Mouse (Mus musculus) erythroblast, embryonic 14.5 days (primary cell): ENCODE measurements at regions not wholly inside any gene's neighbourhood (a gene's known extent, or its start where the extent isn't known, plus 50 kb on each side); places are given as distances from the start of the nearest gene placed in this dataset.

Experiments used
- H3K27me3 ChIP-seq: 2 replicates; pipeline ENCODE4 v1.6.1; 2012; ENCODE audit warnings: inconsistent platforms; ENCODE audit not compliant: control insufficient read depth
- H3K36me3 ChIP-seq: 2 replicates; pipeline ENCODE4 v1.6.1; 2012; ENCODE audit warnings: mild to moderate bottlenecking, inconsistent platforms; ENCODE audit not compliant: control insufficient read depth
- H3K4me1 ChIP-seq: 2 replicates; pipeline ENCODE4 v1.6.1; 2012; ENCODE audit warnings: inconsistent platforms; ENCODE audit not compliant: control insufficient read depth
- H3K4me3 ChIP-seq: replicated peaks from 2 replicates; pipeline ENCODE3; 2012; ENCODE audit warnings: moderate library complexity, mild to moderate bottlenecking, inconsistent platforms
- H3K9me3 ChIP-seq: 2 replicates; pipeline ENCODE4 v1.6.1; 2012; ENCODE audit warnings: low read length, inconsistent platforms, mixed read lengths; ENCODE audit not compliant: control insufficient read depth
- GATA1 ChIP-seq: IDR thresholded peaks from 2 replicates; pipeline ENCODE4 v1.6.1; 2012; ENCODE audit warnings: low read length, inconsistent platforms, mixed read lengths
- TAL1 ChIP-seq: IDR thresholded peaks from 3 replicates; pipeline ENCODE4 v1.6.1; 2012; ENCODE audit warnings: low read length, inconsistent platforms, mixed read lengths

DNA sequence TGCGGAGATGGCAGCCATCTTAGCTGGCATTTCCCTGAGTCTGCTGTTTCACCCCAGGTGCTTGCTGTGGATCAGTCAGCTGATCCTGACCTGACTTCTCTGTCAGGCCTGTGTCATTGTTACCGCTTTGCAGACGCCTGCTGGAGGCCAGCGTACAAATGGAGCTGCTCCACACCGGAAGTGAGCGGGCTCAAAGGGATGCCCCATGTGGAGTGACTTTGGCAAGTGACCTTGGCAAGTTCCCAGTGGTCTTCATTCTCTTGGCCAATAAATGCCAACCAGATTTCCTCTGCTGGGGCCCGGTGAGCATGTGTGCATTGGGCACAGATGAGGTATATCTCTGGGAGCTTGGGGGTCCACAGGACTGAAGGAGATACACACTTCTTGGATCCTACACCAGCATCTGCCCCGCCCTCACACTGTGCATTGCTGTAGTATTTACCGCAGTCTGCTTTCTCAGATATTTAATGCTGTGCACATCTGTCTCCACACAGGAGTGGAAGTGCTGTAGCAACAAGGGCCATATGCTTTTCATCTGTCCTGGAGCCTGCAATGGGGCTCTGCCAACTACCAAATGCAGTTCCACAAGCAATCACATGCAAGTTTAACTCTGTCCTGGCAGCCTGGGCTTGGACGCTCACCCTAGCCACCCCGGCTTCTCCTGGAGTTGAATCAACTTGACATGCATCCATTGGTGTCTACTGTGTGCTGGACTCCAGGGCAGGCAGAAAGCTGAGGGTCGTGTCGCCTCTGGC lies 202.7 kb downstream of the Cdh26 start:
- H3K36me3 ChIP-seq, result no peaks in the 10 kb centered on the region
- no peaks in the 10 kb centered on the region for H3K4me1 ChIP-seq
- no peak overlapping the region for H3K4me3 ChIP-seq
- H3K9me3 ChIP-seq, result no peaks in the 10 kb centered on the region
- no peaks in the 10 kb centered on the region for H3K27me3 ChIP-seq
- TF ChIP-seq TAL1 (no peak), GATA1 (no peak)

DNA sequence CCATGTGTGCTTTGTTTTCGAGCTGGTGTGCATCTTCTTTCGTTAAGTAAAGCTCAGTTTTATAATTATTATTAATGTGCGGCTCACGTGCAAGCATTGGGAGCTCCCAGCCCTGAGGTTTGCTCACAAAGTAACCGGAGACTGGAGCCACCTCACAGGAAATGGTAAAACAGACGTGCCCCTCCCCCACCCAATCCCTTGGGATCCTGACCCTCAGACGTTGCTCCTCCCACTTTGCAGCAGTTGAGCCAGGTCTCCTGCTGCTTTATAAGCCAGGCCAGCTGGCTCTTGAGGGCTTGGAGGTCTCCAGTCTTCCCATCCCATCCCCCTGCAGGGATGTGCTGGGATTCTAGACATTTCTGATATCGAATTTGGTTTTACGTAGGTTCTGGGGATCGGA lies 203.8 kb downstream of the Cdh26 start:
- Histone ChIP-seq H3K27me3 (no peaks in the 10 kb centered on the region), H3K4me1 (no peaks in the 10 kb centered on the region), H3K36me3 (no peaks in the 10 kb centered on the region), H3K4me3 (no peak overlapping the region), H3K9me3 (no peaks in the 10 kb centered on the region)
- no peak for TF ChIP-seq GATA1
- TF ChIP-seq TAL1, result no peak

DNA sequence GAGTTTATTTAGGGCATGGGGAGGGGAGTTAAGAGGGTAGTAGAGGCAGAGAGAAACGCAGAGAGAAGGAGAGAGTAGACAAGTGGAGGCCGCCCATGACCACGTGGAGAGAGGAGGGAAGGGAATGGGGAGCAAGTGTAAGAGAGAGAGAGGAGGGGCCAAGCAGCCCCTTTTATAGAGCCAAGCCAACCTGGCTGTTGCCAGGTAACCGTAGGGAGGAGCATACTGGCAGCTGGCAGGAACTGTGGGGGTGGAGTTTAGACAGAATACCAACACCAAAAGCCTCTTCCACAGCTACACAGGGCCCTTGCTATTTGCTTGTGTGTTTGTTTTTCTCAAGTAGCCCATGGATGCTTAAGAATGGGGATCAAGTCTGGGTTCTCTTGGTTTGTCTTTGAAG lies 205.4 kb downstream of the Cdh26 start:
- no peaks in the 10 kb centered on the region for H3K4me1 ChIP-seq
- TF ChIP-seq GATA1 (no peak), TAL1 (no peak)
- H3K9me3 ChIP-seq, result no peaks in the 10 kb centered on the region

DNA sequence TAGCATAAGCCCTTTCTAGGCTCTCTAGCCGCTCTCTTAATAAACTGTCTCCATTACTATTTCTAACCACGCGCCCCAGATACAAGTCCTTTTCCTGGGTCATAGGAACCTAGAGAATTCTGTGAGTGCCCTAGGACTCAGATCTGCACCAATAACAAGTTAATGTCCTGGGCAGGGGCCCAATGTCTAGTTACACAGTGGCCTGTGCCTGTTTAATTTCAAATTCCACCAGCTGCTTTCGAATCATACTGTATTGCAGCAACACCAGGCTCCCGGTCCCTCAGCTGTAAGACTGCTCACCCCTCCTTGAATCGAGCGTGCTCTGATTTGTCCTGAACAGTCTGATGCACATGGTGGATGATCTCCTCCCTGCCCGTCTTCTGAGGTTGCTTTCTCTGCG lies 206.6 kb downstream of the Cdh26 start:
- Histone ChIP-seq H3K4me1 (no peaks in the 10 kb centered on the region), H3K4me3 (no peak overlapping the region), H3K36me3 (no peaks in the 10 kb centered on the region), H3K27me3 (no peaks in the 10 kb centered on the region), H3K9me3 (no peaks in the 10 kb centered on the region; the same call in 1 of the 2 replicates)
- TF ChIP-seq TAL1 (no peak), GATA1 (no peak)

More for the DNA sequence above, 205.4 kb downstream of the Cdh26 start:
- no peaks in the 10 kb centered on the region for H3K36me3 ChIP-seq
- H3K27me3 ChIP-seq, result no peaks in the 10 kb centered on the region
- H3K4me3 ChIP-seq, result no peak overlapping the region

DNA sequence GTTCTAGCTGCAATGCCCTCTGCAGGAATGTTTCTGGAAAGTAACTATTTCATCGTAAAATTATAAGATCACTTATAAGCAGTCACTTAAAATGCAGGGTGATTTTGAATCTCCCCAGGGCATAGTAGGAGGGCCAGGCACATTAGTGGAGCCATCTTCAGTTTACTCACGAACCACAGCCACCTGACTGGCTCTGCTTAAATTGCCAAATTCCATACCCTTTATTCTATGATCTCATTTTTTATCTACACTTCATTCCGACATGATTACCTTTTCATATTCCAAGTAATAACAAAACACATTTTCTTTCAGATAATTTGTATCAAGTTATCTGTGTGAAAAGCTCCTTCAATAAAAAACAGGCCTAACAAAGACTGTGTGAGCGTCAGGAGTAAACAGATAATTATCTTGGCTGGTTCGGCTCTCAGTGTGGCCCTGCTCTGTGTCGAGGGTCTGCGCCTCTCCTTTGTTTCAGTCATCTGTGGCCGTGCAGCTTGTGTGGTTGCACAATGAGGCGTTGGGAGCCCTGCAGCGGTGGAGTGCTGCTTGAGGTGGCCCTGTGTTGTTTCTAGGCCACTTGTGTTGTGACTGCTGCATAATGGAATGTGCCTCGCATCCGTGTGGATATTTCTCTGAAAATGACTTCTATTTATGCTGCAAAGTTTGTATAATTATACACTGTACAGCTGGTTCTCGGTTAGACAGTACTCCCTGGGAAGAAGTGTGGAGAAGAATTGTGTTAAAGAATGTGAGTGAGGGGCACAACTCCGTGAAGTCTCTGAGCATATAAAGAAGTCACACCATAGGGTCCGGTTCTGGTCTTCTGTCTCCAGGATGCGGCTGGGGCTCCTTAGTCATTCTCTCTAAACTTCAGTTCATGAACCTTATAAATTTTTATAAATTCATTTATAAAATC lies 212.1 kb downstream of the Cdh26 start:
- Histone ChIP-seq H3K36me3 (no peaks in the 10 kb centered on the region), H3K9me3 (peaks cover 9% of the 10 kb centered on the region), H3K4me3 (no peak overlapping the region), H3K4me1 (no peaks in the 10 kb centered on the region), H3K27me3 (no peaks in the 10 kb centered on the region)
- TF ChIP-seq GATA1, result no peak
- no peak for TF ChIP-seq TAL1

DNA sequence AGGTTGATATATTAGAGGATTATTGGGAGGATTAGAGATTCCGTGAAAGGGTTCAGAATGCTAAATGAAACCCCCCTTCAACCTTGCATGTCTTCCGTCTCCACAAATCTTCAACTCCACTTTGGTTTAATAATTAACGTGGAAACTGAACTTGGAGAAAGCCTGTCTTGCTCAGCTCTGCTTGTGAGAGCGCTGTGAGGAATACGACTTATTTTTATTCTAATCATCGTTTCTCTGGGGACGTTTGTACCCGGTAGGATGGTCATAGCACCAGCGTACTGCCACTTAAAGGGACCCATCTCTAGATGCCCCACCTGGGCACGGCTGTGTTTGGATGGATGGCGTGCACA lies 212.7 kb downstream of the Cdh26 start:
- H3K4me3 ChIP-seq, result no peak overlapping the region
- peaks cover 11% of the 10 kb centered on the region for H3K9me3 ChIP-seq
- H3K36me3 ChIP-seq, result no peaks in the 10 kb centered on the region
- no peaks in the 10 kb centered on the region for H3K27me3 ChIP-seq
- H3K4me1 ChIP-seq, result no peaks in the 10 kb centered on the region
- no peak for TF ChIP-seq GATA1

DNA sequence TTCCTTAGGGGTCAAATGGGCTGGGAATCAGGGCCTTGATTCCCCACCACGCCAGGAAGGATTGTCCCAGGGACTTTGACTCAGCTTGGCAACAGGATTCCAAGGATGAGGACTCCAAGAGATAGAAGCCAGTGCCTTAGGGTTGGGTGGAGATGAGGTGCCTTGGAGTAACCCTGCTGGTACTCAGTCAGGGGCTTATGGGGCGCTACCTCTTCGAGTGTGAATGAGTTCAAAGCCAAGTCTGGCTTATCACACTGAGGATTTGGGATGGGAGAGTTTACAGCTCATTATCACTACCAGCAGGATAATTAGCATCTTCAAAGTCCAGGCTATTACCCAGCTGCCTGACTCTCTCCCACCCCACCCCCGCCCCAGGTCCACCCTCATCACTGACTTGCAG lies 213.5 kb downstream of the Cdh26 start:
- Histone ChIP-seq H3K4me1 (no peaks in the 10 kb centered on the region), H3K4me3 (no peak overlapping the region), H3K36me3 (no peaks in the 10 kb centered on the region), H3K27me3 (no peaks in the 10 kb centered on the region), H3K9me3 (peaks cover 13% of the 10 kb centered on the region)
- TF ChIP-seq TAL1 (no peak), GATA1 (no peak)

DNA sequence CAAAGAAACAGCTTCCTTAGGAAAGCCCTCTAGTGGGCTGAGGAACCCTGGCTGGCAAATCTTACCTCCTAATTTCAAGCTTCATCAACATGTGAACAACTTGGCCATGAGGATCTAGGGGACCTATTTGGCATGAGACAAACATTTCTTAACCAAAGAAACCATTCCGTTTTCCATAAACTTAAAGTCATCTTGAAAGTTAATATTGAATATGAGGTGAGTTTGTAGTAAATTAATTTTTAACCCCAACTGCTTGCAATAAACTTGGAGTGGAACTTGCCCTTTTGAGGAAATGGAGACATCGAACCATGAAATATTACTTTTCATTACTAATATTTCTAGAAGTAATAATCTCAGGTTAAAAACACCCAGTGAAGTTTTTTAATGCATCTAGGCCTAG lies 229.7 kb downstream of the Cdh26 start:
- H3K4me3 ChIP-seq, result no peak overlapping the region
- no peaks in the 10 kb centered on the region for H3K4me1 ChIP-seq
- no peaks in the 10 kb centered on the region for H3K9me3 ChIP-seq
- TF ChIP-seq TAL1 (no peak), GATA1 (no peak)
- no peaks in the 10 kb centered on the region for H3K36me3 ChIP-seq
- no peaks in the 10 kb centered on the region for H3K27me3 ChIP-seq

DNA sequence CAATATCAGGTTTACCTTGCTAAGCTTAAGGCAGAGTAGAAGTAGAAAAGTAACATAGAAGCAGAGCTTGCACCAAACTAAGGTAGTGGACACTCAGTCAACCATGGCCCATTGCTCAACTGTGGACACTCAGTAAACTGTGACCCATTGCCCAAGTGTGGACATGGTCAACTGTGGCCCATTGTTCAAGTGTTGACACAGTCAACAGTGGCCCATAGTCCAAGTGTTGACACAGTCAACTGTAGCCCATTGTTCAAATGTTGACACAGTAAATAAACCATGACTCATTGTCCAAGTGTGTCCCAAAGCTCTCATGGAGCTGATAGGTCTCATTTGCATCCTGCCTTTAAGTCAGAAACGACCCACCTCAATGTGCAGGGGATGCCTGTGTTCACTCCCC lies 232.1 kb downstream of the Cdh26 start:
- no peaks in the 10 kb centered on the region for H3K36me3 ChIP-seq
- no peaks in the 10 kb centered on the region for H3K4me1 ChIP-seq
- TF ChIP-seq GATA1 (no peak), TAL1 (no peak)

More for the DNA sequence above, 232.1 kb downstream of the Cdh26 start:
- Histone ChIP-seq H3K9me3 (no peaks in the 10 kb centered on the region), H3K27me3 (no peaks in the 10 kb centered on the region), H3K4me3 (no peak overlapping the region)
